Mouse (Mus musculus): Measurements from ENCODE around the gene Cntnap2. TPM values are rescaled to one million over a fixed set of nuclear protein-coding genes. Genes with fewer than 3 reads are reported as not detected.

Gene Cntnap2
- total RNA-seq, 4 experiments from 2014 or later = 99.5 to 119 (median 107) TPM

DNA sequence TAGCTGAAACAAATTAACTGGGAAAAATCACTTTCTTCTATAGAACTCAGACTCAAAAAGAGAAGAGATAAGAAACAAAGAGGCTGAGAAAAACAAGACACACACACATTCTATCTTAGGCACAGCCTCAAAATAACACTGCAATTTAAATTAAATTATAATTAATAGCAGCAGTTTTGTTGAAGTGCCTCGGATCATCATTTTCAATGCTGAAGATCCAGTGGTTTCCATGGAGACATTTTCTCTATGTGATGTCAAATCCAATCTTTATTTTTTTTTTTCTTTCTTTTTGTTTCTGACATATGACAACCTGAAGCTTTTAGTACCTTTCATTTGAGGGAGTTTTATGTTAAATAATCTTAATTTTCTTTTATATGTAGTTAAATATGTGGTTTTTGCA, 2228.6 kb downstream of the Cntnap2 start:
- DNase-seq (ENCODE audit: low spot score in 2 of 2) = no peak

GRCm38 (mm10) chr6:47291973-47292372, 2232.8 kb downstream of the Cntnap2 start:
- no peak for DNase-seq (ENCODE audit: low spot score in 2 of 2)

GRCm38 (mm10) chr6:47292437-47292836, 2233.3 kb downstream of the Cntnap2 start:
- DNase-seq (ENCODE audit: low spot score in 2 of 2) = no peak

DNA sequence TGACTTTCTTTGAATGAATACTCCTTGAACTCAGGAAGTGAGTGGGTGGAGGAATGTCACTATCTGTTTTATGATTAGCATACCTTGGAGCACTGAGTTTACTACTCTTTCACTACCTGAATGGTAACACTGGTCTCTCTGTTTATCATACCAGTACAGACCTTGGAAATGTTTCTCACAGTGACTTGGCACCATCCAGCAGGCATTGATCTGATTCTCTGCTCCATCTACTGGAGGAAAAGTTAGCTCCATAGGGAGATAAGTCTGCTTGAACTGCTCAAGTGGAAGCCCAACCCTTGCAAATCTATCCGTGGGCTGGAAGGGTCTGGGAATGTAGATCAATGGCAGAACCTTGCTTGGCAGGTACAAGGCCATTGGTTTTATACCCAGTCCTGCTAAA, 2235.3 kb downstream of the Cntnap2 start:
- DNase-seq (ENCODE audit: low spot score in 2 of 2) = no peak

DNA sequence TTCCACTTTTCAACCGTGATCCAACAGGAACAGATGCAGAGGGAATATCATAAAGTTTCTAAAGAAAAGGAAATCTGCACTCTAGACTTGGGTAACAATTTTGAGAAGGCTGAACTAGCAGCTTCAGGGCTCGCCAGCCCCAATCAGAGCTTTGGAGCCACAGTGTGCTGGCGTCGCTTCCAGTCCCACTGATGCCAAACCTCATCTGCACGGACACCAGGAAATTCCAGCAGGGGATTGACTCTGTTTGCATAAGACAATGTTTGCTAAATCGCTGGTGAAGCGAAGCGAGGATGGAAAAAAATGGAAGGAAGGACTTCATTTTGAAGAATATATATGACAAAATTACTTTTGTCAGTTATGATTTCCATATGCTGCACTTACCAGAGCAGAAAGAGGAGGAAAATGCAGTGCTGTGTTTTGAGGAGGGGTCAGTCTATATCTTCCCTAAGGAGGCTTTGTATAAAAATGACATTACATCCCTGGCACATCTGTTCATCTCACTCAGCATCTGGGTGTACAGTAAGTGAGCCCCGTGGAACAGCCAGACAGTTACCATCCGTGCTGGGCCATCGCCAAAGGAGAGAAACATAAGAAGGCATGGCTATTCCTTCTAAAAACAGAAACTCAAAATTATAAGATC, 2245.8 kb downstream of the Cntnap2 start:
- DNase-seq (ENCODE audit: low spot score in 2 of 2) = no peak

DNA sequence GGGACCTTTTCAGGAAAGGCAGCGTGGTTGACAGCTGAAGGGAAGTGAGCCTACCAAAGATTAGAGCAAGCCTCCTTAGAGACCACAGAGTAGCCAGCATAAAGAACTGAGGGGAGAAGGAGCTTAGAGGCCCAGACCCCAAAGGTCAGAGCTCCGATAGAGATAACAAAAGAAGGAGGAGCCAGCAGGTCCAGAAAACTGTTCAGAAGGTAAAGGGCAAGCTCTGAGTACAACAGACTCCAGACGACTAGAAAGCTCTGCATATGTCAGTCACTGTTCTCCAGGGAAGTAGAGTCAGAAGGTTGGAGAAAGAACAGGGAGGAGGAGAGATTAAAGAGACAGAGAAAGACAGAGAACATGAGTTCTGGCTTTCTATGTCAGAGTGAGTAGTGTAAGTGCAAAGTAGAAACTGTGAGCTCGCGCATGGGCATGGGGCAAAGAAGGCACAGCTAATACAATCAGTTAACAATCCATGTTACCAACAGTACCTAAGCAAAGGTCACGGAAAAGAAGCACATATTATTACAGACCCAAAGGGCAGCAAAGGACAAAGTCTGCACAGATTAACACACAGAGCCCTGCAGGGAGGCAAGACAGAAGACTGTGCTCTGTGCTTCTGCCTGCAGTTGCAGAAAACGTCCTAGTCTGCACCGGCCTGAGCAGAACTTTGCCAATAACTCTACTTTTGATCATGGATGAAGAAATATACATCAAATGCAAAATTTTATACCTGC, 2247.1 kb downstream of the Cntnap2 start:
- no peak for DNase-seq (ENCODE audit: low spot score in 2 of 2)

GRCm38 (mm10) chr6:47306954-47307353, 2247.8 kb downstream of the Cntnap2 start:
- no peak for DNase-seq (ENCODE audit: low spot score in 2 of 2)

DNA sequence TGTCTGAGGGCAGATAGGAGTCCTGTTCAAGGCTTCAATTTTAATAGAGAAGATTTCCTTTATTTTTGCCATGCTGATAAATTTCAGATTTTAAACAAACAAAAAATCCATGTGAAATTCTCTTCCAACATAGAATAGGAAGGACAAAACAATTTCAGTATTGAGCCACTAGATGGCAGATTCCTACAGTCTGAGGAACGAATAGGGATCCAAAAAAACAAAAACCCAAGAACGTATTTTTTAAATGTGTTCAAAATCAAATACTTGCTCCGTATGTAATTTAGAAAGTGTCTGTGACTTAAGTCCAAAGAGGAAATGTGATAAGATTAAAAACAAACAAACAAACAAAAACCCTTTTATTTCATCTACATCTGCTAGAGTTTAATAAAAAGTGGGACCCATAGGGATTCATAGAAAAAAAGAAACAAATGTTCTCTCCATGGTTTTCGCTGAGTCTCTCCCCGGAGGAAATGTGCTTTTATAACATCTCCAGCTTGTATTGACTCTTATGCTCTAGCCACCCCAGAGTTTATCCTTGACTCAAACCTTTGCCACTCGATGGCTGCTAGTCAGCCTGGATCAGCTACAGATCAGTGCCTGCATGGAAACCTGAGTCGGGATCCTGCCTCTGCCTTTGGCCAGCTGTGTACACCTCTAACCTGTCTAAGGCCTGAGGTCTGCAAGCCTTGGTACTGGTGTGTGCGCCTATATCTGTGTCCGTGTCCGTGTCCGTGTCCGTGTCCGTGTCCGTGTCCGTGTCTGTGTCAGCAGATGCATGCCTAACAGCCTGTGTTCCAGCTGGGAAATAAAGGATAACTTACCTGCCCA, 2255.6 kb downstream of the Cntnap2 start:
- no peak for DNase-seq (ENCODE audit: low spot score in 2 of 2)

DNA sequence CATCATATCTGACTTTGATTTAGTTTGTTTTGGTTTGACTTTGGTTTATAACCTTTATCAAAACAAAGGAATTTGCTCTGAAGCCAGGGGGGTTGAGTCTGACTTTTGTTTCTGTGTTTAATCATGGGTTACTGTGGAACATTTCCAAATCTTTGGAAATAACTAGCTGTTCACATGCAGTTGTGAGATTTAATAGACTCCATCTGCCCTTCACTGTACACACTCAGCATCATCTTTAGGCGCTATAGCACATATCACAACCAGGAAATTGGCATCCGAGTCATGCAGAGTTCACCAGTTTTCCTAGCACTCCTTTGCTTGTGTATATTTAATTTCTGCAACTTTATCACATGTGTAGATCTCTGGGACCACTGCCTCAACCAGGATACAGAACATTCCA, 2256.3 kb downstream of the Cntnap2 start:
- DNase-seq (ENCODE audit: low spot score in 2 of 2) = no peak

DNA sequence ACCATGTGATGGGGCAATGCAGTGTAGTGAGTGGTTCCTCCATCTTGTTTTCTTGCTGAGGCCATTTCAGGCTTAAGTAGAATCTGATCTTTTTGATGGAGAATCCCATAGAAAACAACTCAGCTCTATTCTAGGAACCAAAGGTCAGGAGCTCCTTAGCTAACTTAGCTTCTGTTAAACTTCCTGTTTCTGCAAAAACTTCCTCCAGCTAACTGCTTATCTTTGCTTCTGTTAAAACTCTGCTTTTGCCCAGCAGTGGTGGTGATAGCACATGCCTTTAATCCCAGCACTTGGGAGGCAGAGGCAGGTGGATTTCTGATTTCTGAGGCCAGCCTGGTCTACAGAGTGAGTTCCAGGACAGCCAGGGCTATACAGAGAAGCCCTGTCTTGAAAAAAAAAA, 2258.1 kb downstream of the Cntnap2 start:
- no peak for DNase-seq (ENCODE audit: low spot score in 2 of 2)

DNA sequence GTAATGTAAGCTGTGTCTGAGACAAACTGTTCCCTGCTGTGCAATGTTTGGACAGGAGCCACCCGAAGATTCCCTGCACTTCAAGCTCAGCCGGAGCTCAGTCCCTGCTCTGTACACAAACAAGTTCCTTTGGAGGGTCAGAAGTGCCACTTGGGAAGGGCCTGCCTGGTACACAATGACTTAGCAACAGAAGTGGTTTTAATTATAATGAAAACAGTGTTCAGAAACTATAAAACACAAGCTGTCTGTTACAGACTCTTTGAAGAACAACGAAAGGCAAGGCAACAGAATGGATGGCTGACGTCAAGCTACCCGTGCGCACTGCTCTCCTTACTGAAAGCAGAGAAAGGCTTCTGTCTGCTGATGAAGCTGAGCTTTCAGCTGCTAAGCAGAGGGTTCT, 2259.5 kb downstream of the Cntnap2 start:
- DNase-seq (ENCODE audit: low spot score in 2 of 2) = peak; percentile 55 to 61

DNA sequence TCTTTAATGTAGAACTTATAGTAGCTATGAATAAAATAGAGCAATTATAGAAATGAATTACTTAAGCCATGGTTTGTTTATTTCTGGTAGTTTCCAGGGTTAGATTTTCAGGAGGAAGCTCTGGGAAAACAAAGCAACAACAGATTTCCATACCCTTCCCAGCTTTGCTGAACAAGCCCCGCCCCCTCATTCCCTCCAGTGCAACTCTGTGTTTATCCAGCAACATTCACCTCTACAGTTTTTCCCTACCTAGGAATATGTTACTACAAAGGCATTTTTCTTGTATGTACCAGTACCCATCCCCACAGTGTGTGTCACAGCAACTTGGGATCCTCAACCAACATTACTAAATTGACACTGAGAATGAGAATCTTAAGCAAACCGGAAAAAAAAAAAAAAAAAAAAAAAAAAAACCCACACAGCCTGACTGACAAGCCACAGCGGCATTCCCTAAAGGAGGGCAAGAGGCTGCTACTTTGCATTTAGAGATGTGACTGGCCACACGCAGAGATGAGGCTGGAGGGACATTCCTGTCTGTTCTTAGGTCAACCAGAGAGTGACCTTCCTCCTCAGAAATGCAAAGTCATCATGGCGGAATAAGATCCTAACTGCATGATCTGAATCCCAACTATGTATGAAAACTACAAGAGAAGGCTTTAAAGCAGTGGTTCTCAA, 2260.3 kb downstream of the Cntnap2 start:
- no peak for DNase-seq (ENCODE audit: low spot score in 2 of 2)

DNA sequence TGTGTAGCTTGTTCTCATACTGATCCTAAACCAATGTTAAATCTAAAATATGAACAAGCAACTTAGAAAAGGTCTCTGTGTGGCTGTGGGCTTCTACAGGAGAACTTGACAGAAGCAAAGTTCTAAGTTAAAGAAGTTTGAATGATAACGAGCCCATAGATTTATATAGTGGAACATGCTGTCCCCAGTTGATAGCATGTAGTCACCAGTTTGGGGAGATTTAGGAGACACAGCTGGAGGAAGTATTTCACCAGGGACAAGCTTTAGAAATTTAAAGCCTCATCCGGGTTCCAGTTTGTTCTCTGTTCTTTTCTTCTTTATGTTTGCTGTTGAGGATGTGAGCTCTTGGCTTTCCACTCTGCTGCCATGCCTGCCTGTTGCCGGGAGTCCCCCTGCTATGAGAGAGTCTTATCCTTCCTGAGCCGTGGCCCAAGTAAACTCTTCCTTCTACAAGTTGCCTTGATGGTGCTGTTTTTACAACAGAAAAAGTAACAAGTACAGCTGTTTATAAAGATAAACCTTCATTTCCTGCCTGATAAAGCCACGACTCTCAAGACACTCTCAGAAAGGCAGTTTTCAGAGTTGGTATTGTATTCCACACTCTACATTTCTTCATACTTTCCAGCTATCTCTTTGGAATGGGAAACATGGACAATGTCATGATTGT, 2264.1 kb downstream of the Cntnap2 start:
- no peak for DNase-seq (ENCODE audit: low spot score in 2 of 2)

GRCm38 (mm10) chr6:47323886-47324285, 2264.7 kb downstream of the Cntnap2 start:
- DNase-seq (ENCODE audit: low spot score in 2 of 2) = no peak

DNA sequence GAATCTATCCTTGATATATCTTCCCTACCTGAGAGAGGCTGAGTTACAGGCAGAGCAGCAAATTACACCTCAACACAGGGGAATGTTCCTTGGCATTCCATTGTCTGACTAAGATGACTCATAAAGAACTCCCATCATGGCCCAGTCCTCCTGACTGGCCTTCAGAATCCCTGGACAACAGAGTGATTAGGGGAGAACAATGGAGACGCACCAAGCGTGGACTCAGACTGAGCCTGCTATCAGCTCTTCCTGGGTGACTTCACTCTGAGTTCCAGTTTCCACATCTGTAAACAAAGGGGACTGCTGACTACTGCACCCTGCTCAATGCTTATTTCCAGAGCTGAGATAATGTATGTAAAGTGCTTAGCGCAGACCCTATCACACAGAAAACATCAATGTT, 2269.1 kb downstream of the Cntnap2 start:
- no peak for DNase-seq (ENCODE audit: low spot score in 2 of 2)

GRCm38 (mm10) chr6:47329212-47329611, 2270.1 kb downstream of the Cntnap2 start:
- DNase-seq (ENCODE audit: low spot score in 2 of 2) = no peak

DNA sequence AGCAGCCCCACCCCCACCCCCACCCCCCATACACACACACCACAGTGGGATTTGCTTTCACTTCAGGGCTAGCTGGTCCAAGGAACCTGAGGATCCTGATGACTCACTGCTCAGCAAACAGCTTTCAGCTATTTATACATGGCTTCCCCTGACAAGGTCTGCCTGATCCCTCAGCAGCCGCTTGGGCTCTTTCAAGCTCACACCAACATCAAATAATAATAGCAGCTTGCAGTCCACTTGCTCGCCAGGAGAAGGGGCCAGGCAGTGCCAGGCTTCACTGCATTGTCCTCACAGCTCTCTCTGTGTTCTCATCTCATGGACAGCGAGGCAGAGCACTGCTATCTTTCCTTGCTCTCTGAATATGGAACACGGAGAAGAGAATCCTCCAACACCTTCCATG, 2273.9 kb downstream of the Cntnap2 start:
- peak; percentile 17 to 24 for DNase-seq (ENCODE audit: low spot score in 2 of 2)

GRCm38 (mm10) chr6:47334377-47334776, 2275.2 kb downstream of the Cntnap2 start:
- DNase-seq (ENCODE audit: low spot score in 2 of 2) = no peak

- no peak for DNase-seq (ENCODE audit: low spot score in 2 of 2)
These were observed 2278.1 kb downstream of the Cntnap2 start for GRCm38 (mm10) chr6:47337300-47337699.

DNA sequence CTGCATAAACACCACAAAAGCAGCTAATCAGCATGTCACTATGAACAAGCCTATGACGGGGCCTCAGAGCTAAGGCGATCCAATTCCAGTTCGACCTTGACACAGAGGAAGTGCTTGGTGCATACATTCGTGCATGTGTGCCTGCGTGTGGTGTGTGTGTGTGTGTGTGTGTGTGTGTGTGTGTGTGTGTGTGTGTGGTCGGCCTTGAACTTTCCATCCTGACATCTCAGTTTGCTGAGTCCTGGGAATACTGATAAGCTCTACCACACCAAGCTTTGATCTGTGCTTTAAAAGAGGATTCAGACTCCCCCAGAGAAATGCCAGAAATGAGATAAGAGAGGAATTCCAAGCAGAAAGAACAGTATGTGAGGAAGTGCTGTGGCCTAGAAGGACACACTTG, 2279.0 kb downstream of the Cntnap2 start:
- DNase-seq (ENCODE audit: low spot score in 2 of 2) = no peak

DNA sequence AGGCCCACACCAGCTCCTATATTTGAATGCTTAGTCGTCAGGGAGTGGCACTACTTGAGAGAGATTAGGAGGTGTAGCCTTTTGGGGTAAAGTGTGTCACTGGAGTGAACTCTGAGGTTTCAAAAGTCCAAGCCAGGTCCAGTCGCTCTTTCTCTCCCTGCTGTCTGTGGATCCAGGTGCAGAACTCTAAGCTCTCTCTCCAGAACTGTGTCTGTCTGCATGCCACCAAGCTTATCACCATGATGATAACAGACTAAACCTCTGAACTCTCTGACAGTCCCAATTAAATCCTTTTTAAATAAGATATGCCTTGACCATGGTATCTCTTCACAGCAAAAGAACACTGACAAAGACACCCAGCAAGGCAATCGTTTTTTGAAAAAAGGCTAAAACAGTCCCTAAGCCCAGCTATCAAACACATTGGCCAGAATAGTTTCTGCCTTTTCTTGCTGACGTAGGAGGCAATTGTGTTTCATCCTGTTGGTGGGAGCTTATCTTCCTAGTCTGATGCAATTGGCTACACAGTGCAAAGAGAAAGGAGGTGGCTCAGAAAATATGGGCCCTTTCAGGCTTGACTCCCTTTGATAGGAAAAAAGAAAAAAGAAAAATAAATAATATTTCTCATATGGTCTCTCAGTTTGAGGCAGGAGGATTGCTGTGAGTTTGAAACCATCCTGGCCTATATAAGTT, 2281.8 kb downstream of the Cntnap2 start:
- DNase-seq (ENCODE audit: low spot score in 2 of 2) = no peak

All from layer of hippocampus, adult 8-10 months (tissue).